Mouse (Mus musculus): ENCODE results near the gene Trmt44. TPM values are rescaled to one million over a fixed set of nuclear protein-coding genes. Genes with fewer than 3 reads are reported as not detected.

Trmt44 gene
- polyA plus RNA-seq, 1 experiment from 2014 or later, result 8.2 TPM

DNA sequence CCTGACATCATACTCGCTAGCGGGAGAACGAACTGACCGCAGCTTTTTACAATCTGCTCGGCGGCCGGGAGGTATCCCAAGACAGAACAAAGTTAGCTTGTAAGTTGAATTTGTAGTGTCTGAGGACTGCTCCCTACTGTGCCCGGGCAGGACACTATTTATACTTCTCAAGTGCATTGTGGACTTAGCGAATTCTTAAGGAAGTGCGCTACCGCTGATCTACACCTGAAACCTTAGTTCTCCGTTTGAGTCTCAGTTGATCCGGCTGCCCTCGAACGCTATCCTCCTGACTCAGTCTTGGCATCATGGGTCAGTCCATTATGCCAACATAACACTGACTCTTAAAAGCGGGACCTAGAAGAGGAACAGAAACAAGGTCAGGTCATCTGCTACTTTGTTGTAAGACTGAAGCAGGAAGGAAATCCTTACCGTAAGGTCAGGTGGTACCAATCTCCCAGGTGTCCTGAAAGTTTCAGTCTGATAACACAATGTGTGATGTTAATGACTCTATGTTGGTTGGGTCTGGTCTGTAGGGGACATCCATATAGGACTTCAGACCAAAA, 8.4 kb upstream of the Trmt44 start:
- Histone ChIP-seq H3K36me3 (peaks cover 8% of the 10 kb centered on the region), H3K4me3 (peak overlapping the region; percentile 65), H3K27ac (peak overlapping the region; percentile 72), H3K9me3 (no peaks in the 10 kb centered on the region), H3K4me2 (peak overlapping the region; percentile 71), H3K27me3 (peaks cover 19% of the 10 kb centered on the region), H3K4me1 (replicated peaks) (peaks cover 24% of the 10 kb centered on the region), H3K9ac (peak overlapping the region; percentile 76)
- WGBS, result 6% methylated on average over 17 of the region's 17 CpGs
- ATAC-seq (ENCODE audit: low FRiP score), result no peak

DNA sequence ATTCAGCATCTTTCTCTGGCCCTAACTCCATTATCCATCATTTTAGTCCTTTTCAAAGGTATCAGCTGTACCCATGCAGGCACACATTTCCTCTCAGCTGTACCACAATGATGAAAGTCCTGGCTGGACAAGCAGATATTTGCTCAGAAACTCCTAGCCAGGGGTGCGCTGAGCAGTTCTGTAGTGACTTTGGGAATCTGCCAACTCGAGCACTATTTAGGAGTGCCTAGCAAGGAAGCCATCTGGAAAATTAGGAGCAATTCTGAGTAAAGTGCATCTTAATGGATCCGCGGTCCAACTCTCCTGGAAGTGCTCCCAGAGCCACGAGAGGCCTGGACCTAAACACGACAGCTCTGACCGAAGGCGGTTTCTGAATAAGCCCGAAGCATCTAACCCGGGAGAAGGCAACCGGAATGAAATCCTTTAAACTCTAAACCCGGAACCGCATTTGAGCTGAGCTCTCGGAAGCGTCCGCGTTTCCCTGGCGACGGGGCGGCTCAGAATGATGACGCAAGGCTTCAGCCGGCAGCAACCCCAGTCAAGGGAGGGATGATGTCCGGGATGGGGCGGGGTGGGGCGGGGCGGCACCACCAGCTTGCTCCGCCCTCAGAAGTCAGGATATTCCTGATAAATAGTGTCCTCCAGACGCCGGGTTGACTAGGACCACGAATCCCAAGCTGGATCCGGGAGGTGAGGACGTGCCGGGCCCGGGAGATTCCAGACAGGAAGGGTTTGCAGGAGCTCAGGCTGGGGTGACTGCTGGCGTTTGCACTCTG, 7.8 kb upstream of the Trmt44 start, which contains the start of gene Acox3:
Acox3 (plus strand) TSS at position 596 of the 776 bp plus-strand sequence.
- H3K36me3 ChIP-seq, result peaks cover 1% of the 10 kb centered on the region; the same call in 1 of the 2 replicates
- under 1% methylated on average over 35 of the region's 35 CpGs for WGBS
- peaks cover 24% of the 10 kb centered on the region for H3K4me1 ChIP-seq (replicated peaks)
- H3K4me2 ChIP-seq, result peak within 1 kb of the TSS; percentile 71
- peak within 1 kb of the TSS; percentile 65 for H3K4me3 ChIP-seq
- H3K9ac ChIP-seq, result peak within 1 kb of the TSS; percentile 76
- H3K27me3 ChIP-seq, result peaks cover 22% of the 10 kb centered on the region
- no peaks in the 10 kb centered on the region for H3K9me3 ChIP-seq
- H3K27ac ChIP-seq, result peak within 1 kb of the TSS; percentile 72
- ATAC-seq (ENCODE audit: low FRiP score), result peak; percentile 93

DNA sequence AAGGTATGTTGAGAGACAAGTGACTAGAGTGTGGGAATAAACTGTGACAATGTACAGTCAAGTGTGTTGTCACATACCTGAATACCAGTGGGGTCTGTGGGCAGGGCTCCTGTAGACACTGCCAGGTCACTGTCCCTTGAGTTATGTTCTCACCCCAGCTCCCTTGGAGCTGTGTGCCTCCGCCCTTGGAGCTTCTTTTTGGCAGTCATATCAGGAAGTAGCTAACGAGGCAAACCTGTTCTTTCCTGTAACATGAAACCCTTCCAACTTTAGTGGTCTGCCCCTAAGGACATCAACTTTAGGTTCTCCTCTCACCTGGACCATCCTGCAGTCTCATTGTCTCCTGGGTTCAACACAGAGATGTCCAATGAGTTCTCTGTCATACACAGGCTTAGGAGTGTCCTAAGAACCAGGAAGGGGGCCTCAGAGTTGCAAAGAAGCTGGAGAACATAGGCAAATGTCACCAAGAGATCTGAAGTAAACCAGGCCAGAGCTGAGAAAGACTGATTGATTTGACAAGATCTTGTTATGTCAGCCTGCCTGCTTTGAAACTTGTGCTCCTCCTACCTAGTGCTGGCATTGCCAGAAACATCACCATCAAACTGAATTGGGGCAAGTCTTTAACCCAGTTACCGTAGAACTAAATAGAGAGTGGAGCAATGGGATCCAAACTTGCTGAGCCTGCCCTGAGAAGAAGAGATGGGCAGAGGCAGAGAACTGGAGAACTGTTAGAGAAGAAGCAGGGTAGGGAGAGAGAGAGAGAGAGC, 5.5 kb upstream of the Trmt44 start:
- Histone ChIP-seq H3K9ac (no peak overlapping the region), H3K4me3 (no peak overlapping the region), H3K4me2 (no peak overlapping the region), H3K27me3 (peaks cover 26% of the 10 kb centered on the region), H3K27ac (no peak overlapping the region), H3K4me1 (replicated peaks) (peaks cover 25% of the 10 kb centered on the region), H3K9me3 (no peaks in the 10 kb centered on the region), H3K36me3 (no peaks in the 10 kb centered on the region)
- ATAC-seq (ENCODE audit: low FRiP score), result no peak
- 65% methylated on average over 3 of the region's 3 CpGs for WGBS

DNA sequence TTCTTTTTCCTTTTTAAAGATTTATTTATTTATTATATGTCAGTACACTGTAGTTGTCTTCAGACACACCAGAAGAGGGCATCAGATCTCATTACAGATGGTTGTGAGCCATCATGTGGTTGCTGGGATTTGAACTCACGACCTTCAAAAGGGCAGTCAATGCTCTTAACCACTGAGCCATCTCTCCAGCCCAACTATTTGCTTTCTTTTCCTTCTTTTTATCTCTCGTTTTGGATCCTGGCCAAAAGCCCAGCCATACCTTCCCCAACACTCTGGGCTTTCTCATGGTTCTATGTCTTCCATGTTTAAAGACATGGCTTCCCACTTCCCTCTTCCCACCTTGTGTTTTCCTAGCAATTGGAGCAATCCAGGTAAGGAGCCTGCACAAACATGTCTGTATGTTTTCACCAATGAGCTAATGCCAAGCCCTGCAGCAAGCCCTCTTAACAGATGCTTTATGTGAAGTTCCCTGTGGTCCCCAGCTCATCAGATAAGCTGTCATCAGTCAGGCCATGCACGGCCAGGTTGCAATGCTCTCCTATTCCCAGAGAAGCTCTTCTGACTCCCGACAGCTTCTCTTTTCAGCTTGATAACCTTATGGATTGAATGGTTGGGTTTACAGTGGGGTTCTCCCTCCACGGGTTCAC, 4.5 kb upstream of the Trmt44 start:
- WGBS, result 62% methylated on average over 5 of the region's 5 CpGs
- no peak overlapping the region for H3K4me2 ChIP-seq
- H3K36me3 ChIP-seq, result no peaks in the 10 kb centered on the region
- peaks cover 26% of the 10 kb centered on the region for H3K27me3 ChIP-seq
- no peak overlapping the region for H3K9ac ChIP-seq
- no peak overlapping the region for H3K27ac ChIP-seq
- H3K4me3 ChIP-seq, result no peak overlapping the region
- peaks cover 22% of the 10 kb centered on the region for H3K4me1 ChIP-seq (replicated peaks)
- ATAC-seq (ENCODE audit: low FRiP score), result no peak
- H3K9me3 ChIP-seq, result no peaks in the 10 kb centered on the region

DNA sequence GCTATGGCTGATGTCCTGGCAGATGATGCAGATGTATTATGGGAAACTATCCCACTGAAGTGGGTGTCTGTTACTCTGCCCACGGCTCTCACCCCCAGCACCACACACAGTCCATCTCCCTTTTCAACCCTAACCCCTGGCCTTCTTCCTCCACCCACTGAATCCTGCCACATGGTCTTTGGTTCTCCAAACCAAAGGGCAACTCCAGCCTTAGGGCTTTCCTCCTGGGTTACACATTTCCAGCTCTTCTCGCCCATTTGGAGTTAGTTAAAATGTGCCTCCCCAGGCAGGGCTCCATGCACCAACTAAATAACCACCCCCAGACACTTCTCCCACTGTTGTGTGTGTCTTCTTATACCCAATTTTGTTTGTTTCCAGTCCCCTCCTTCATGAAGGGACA, 3.5 kb upstream of the Trmt44 start:
- ATAC-seq (ENCODE audit: low FRiP score), result no peak
- no peak overlapping the region for H3K4me3 ChIP-seq
- H3K9me3 ChIP-seq, result no peaks in the 10 kb centered on the region
- no peak overlapping the region for H3K4me2 ChIP-seq
- H3K36me3 ChIP-seq, result peaks cover 6% of the 10 kb centered on the region; the same call in 1 of the 2 replicates
- H3K4me1 ChIP-seq (replicated peaks), result peaks cover 20% of the 10 kb centered on the region
- WGBS, result 70% methylated on average over 2 of the region's 2 CpGs
- H3K9ac ChIP-seq, result no peak overlapping the region
- H3K27ac ChIP-seq, result no peak overlapping the region
- peaks cover 26% of the 10 kb centered on the region for H3K27me3 ChIP-seq

DNA sequence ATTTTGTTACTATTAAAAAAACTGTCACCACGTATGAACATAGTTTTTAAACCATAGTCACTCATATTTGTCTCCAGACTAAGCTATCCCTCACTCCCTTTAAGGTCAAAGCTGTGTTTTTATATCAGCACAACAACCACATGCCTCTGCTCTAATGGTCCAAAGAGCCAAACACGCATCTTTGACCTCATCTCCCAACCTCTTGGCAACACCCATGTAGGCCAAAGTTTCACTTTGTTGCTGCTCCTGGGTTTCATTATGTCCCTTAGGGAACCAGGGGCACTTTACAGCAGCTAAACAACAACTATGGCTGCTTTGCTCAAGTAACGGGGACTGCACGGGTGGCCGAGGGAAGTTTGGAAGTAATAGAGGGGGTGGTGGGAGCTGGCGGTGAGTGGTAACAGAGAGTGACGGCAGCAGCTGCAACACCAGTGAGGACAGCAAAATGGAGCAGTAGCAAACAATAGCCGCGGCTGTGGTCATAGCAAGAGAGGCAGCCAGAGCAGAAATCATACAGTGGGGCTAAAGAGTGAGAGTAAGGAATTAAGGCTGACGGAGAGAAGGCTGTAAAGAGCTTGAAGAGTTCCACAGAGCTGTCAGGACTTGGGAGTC, 1.6 kb upstream of the Trmt44 start:
- H3K4me2 ChIP-seq, result no peak overlapping the region
- WGBS, result 92% methylated on average over 10 of the region's 10 CpGs
- ATAC-seq (ENCODE audit: low FRiP score), result no peak
- H3K27ac ChIP-seq, result no peak overlapping the region
- H3K9ac ChIP-seq, result no peak overlapping the region
- peaks cover 12% of the 10 kb centered on the region for H3K4me1 ChIP-seq (replicated peaks)
- no peak overlapping the region for H3K4me3 ChIP-seq
- H3K36me3 ChIP-seq, result peaks cover 22% of the 10 kb centered on the region
- peaks cover 26% of the 10 kb centered on the region for H3K27me3 ChIP-seq
- no peaks in the 10 kb centered on the region for H3K9me3 ChIP-seq

DNA sequence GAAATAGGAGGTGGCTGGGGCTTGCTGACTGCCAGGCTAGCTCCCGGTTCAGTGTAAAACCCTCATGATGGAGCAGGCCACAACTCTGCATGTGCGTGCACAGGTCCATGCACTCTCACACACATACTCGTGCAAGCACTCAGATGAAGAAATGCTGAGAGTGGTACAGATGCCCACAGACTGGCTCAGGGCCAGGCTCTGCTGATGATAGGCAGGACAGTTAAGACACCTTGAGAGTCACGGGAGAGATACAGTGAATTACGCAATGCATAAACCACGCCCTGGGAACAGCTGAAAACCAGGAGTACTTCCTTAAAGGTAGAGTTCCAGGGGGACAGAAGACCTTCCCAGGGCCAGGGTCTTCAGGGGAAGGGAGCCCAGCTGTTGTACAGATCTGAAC, 3.3 kb downstream of the Trmt44 start:
- 94% methylated on average over 6 of the region's 6 CpGs for WGBS
- H3K9me3 ChIP-seq, result no peaks in the 10 kb centered on the region

DNA sequence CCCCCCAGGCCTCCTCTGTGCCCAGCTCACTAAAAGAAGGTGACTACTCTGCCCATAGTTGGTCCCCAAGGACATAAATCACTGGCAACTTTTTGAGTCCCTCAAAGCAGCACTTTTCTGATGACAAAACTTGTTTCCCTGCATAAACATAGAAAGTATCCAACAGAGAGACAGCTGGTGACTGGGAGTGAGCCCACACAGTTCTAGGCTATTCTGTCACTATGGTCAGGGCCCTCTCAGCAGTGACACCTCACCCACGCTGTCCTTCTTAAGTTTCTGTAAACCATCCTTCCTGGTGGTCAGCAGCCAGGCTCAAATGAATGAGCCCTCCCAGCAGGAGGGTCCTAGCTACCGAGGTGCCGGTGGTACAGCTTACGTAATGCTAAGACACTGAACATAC, 8.2 kb downstream of the Trmt44 start:
- no peak overlapping the region for H3K27ac ChIP-seq
- WGBS, result 93% methylated on average over 4 of the region's 4 CpGs
- H3K4me2 ChIP-seq, result no peak overlapping the region
- no peaks in the 10 kb centered on the region for H3K9me3 ChIP-seq
- no peak overlapping the region for H3K4me3 ChIP-seq
- H3K9ac ChIP-seq, result no peak overlapping the region
- H3K4me1 ChIP-seq (replicated peaks), result no peaks in the 10 kb centered on the region
- ATAC-seq (ENCODE audit: low FRiP score), result no peak
- peaks cover 99% of the 10 kb centered on the region for H3K36me3 ChIP-seq
- H3K27me3 ChIP-seq, result no peaks in the 10 kb centered on the region

More for the DNA sequence above, 3.3 kb downstream of the Trmt44 start:
- Histone ChIP-seq H3K9ac (no peak overlapping the region), H3K4me2 (no peak overlapping the region), H3K4me3 (no peak overlapping the region), H3K4me1 (replicated peaks) (peaks cover 12% of the 10 kb centered on the region), H3K27ac (no peak overlapping the region), H3K36me3 (peaks cover 71% of the 10 kb centered on the region), H3K27me3 (peaks cover 2% of the 10 kb centered on the region; the same call in 1 of the 2 replicates)
- no peak for ATAC-seq (ENCODE audit: low FRiP score)

DNA sequence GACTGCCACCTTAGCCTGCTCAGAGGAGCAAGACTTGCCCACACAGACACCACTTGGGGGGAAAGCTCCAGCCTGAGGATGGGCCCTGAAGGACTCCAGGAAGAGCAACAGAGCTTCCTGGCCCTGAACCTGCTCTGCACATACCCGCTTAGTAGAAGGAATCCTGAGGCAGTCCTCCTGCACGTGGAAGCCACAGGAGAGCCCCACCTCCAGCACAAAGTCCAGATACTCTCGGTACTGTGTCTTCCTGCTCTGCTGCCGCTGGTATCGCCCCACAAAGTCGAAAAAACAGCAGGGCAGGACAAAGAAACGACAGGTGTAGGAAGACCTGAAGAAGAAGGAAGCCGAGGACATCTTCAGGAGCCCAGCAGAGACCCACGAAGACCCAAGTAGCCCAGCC, 9.7 kb downstream of the Trmt44 start:
- Histone ChIP-seq H3K4me2 (no peak overlapping the region), H3K27ac (no peak overlapping the region), H3K27me3 (no peaks in the 10 kb centered on the region), H3K4me3 (no peak overlapping the region), H3K36me3 (peaks cover 99% of the 10 kb centered on the region), H3K9ac (no peak overlapping the region), H3K4me1 (replicated peaks) (no peaks in the 10 kb centered on the region), H3K9me3 (no peaks in the 10 kb centered on the region)
- no peak for ATAC-seq (ENCODE audit: low FRiP score)
- WGBS, result 91% methylated on average over 9 of the region's 9 CpGs

DNA sequence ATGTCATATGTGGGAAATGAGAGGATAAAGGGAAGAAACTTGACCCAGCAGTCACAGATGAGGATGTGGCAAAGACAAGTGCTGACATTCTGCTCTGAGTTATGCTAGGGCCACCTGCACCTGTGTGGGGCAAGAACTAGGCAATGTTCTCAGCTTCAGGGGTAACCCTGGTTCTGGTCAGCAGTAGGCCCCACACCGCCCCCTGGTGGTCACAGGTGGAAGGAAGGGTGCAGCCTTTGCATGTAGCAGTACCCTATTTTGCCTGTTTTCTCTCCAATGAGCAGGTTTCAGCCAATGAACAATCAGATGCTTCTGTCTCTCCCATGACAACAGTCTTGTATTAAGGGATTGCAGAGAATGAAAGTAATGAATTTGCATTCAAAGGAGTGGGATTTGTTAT, 11.4 kb downstream of the Trmt44 start:
- ATAC-seq (ENCODE audit: low FRiP score), result 0 out of 2 replicates have a peak, but pooled peaks have one; percentile 46
- H3K4me1 ChIP-seq (replicated peaks), result no peaks in the 10 kb centered on the region
- WGBS, result 0% methylated on average over 1 of the region's 1 CpGs
- H3K9me3 ChIP-seq, result no peaks in the 10 kb centered on the region
- peaks cover 100% of the 10 kb centered on the region for H3K36me3 ChIP-seq
- H3K4me3 ChIP-seq, result no peak overlapping the region
- H3K27me3 ChIP-seq, result no peaks in the 10 kb centered on the region
- no peak overlapping the region for H3K27ac ChIP-seq
- no peak overlapping the region for H3K4me2 ChIP-seq
- no peak overlapping the region for H3K9ac ChIP-seq

DNA sequence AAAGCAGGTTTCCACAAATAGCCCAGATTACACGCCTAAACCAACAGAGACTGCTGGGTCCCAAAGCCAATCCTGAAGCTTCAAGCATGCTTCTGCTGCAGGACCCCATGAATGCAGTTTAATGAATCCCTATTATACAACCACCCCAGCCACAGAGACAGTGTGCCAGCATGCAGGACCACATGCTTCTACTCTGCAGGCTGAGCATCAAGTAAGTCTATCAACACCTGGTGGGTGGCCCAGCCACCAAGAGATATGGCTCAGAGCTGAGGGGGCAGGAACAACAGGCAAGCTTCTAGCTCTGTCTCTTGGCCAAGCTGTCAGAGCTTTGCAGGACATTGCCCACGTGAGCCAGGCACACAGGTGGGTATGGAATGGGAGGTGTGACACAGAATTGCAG, 12.3 kb downstream of the Trmt44 start:
- 97% methylated on average over 2 of the region's 2 CpGs for WGBS

DNA sequence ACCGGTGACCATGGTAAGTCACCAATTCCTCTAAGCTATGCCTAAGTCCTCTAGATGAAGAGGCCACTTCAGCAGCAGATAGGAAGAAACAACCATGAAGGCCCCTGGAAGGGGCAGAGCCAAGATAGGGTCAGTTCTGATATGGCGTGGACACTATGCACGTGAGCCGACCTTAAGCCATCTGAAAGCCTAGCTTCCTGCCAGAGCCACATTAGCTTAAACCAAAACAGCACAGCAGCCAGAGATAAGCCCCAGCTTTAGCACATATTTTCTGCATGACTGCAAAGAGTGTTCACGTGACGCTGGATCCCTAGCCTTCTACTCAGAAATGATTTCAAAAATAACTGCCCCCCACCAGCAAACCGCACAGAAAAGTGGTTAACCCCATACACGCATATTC, 15.4 kb downstream of the Trmt44 start:
- H3K36me3 ChIP-seq, result peaks cover 94% of the 10 kb centered on the region
- 92% methylated on average over 8 of the region's 8 CpGs for WGBS
- H3K27me3 ChIP-seq, result no peaks in the 10 kb centered on the region

More for the DNA sequence above, 12.3 kb downstream of the Trmt44 start:
- no peak overlapping the region for H3K27ac ChIP-seq
- no peaks in the 10 kb centered on the region for H3K4me1 ChIP-seq (replicated peaks)
- ATAC-seq (ENCODE audit: low FRiP score), result no peak
- H3K27me3 ChIP-seq, result no peaks in the 10 kb centered on the region
- no peaks in the 10 kb centered on the region for H3K9me3 ChIP-seq
- no peak overlapping the region for H3K4me3 ChIP-seq
- no peak overlapping the region for H3K9ac ChIP-seq
- H3K36me3 ChIP-seq, result peaks cover 99% of the 10 kb centered on the region
- no peak overlapping the region for H3K4me2 ChIP-seq

More for the DNA sequence above, 15.4 kb downstream of the Trmt44 start:
- H3K4me1 ChIP-seq (replicated peaks), result no peaks in the 10 kb centered on the region
- no peaks in the 10 kb centered on the region for H3K9me3 ChIP-seq
- H3K4me2 ChIP-seq, result no peak overlapping the region
- H3K9ac ChIP-seq, result no peak overlapping the region
- ATAC-seq (ENCODE audit: low FRiP score), result no peak
- no peak overlapping the region for H3K4me3 ChIP-seq
- no peak overlapping the region for H3K27ac ChIP-seq
